Mouse (Mus musculus) forebrain, embryonic 16.5 days (tissue): ENCODE measurements at regions not wholly inside any gene's neighbourhood (a gene's known extent, or its start where the extent isn't known, plus 50 kb on each side); places are given as distances from the start of the nearest gene placed in this dataset.

ENCODE experiments used
- ATAC-seq: fragments of 200-750 bp; cut with Nextera tagmentation; 2 replicates; pipeline ENCODE4 v1.8.0; 2017; ENCODE audit warnings: mild to moderate bottlenecking, moderate library complexity
- H3K27ac ChIP-seq: fragments of 300-500 bp; sonication (generic); 2 replicates; pipeline ENCODE4 v1.5.1; 2014; ENCODE audit warnings: low read length, control low read depth
- H3K27me3 ChIP-seq: fragments of 300-500 bp; sonication (generic); replicated peaks from 2 replicates; pipeline ENCODE4 v1.6.1; 2014; ENCODE audit warnings: low read length; ENCODE audit not compliant: control insufficient read depth, insufficient read depth
- H3K36me3 ChIP-seq: fragments of 300-500 bp; sonication (generic); 2 replicates; pipeline ENCODE4 v1.6.1; 2014; ENCODE audit not compliant: control insufficient read depth, insufficient read depth
- H3K4me1 ChIP-seq: fragments of 300-500 bp; sonication (generic); replicated peaks from 2 replicates; pipeline ENCODE4 v1.6.1; 2014; ENCODE audit warnings: low read length; ENCODE audit not compliant: control insufficient read depth, insufficient read depth
- H3K4me2 ChIP-seq: fragments of 300-500 bp; sonication (generic); 2 replicates; pipeline ENCODE4 v1.6.1; 2014; ENCODE audit warnings: mild to moderate bottlenecking, low read length, control low read depth
- H3K4me3 ChIP-seq: fragments of 300-500 bp; sonication (generic); replicated peaks from 2 replicates; pipeline ENCODE4 v1.5.1; 2014; ENCODE audit warnings: mild to moderate bottlenecking, low read length, control low read depth
- H3K9ac ChIP-seq: fragments of 300-500 bp; sonication (generic); replicated peaks from 2 replicates; pipeline ENCODE4 v1.6.1; 2014; ENCODE audit warnings: low read depth, low read length, control low read depth
- H3K9me3 ChIP-seq: fragments of 300-500 bp; sonication (generic); 2 replicates; pipeline ENCODE4 v1.6.1; 2016; ENCODE audit warnings: low read length; ENCODE audit not compliant: control insufficient read depth
- WGBS: fragments of 180-500 bp; shearing (Covaris S2); extraction: QIAGEN DNeasy Blood & Tissue Kit; methylation state at CpG from one replicate; pipeline ENCODE4 v1.1.7; 2014; 5-methylcytosine and 5-hydroxymethylcytosine counted together

GRCm38 (mm10) chr8:89134581-89135484, 90.9 kb upstream of the Sall1 start:
- no peaks in the 10 kb centered on the region for H3K27me3 ChIP-seq
- ATAC-seq = peak; percentile 69
- no peak overlapping the region for H3K9ac ChIP-seq
- 39% methylated on average over 19 of the region's 19 CpGs for WGBS
- no peak overlapping the region for H3K4me3 ChIP-seq
- H3K4me1 ChIP-seq = peaks cover 20% of the 10 kb centered on the region
- peak overlapping the region; percentile 30 for H3K4me2 ChIP-seq
- H3K27ac ChIP-seq = peak overlapping the region; percentile 46
- H3K9me3 ChIP-seq = no peaks in the 10 kb centered on the region
- H3K36me3 ChIP-seq = no peaks in the 10 kb centered on the region

- Histone ChIP-seq H3K36me3 (no peaks in the 10 kb centered on the region), H3K4me1 (peaks cover 20% of the 10 kb centered on the region), H3K9ac (no peak overlapping the region), H3K27ac (no peak overlapping the region), H3K27me3 (no peaks in the 10 kb centered on the region), H3K4me2 (no peak overlapping the region), H3K9me3 (no peaks in the 10 kb centered on the region), H3K4me3 (no peak overlapping the region)
- no peak for ATAC-seq
- 40% methylated on average over 5 of the region's 5 CpGs for WGBS
Observed at GRCm38 (mm10) chr8:89134058-89134457, 90.1 kb upstream of the Sall1 start.

GRCm38 (mm10) chr8:89121051-89121450, 77.1 kb upstream of the Sall1 start:
- 91% methylated on average over 6 of the region's 6 CpGs for WGBS
- no peak overlapping the region for H3K27ac ChIP-seq
- no peak overlapping the region for H3K4me3 ChIP-seq
- H3K4me1 ChIP-seq = no peaks in the 10 kb centered on the region
- H3K9me3 ChIP-seq = no peaks in the 10 kb centered on the region
- ATAC-seq = no peak
- H3K4me2 ChIP-seq = no peak overlapping the region
- H3K9ac ChIP-seq = no peak overlapping the region
- no peaks in the 10 kb centered on the region for H3K27me3 ChIP-seq
- no peaks in the 10 kb centered on the region for H3K36me3 ChIP-seq

- Histone ChIP-seq H3K4me2 (no peak overlapping the region), H3K4me3 (no peak overlapping the region), H3K9ac (no peak overlapping the region), H3K27ac (no peak overlapping the region), H3K27me3 (no peaks in the 10 kb centered on the region), H3K36me3 (no peaks in the 10 kb centered on the region), H3K9me3 (no peaks in the 10 kb centered on the region), H3K4me1 (no peaks in the 10 kb centered on the region)
- WGBS = 72% methylated on average over 15 of the region's 15 CpGs
- ATAC-seq = no peak
Observed at GRCm38 (mm10) chr8:89107895-89108660, 64.1 kb upstream of the Sall1 start.

GRCm38 (mm10) chr8:89106346-89106745, 62.4 kb upstream of the Sall1 start:
- no peak for ATAC-seq

GRCm38 (mm10) chr8:89097396-89097795, 53.4 kb upstream of the Sall1 start:
- 92% methylated on average over 4 of the region's 4 CpGs for WGBS
- Histone ChIP-seq H3K9me3 (no peaks in the 10 kb centered on the region), H3K27ac (no peak overlapping the region), H3K4me1 (no peaks in the 10 kb centered on the region), H3K9ac (no peak overlapping the region), H3K27me3 (no peaks in the 10 kb centered on the region), H3K4me2 (no peak overlapping the region), H3K4me3 (no peak overlapping the region), H3K36me3 (no peaks in the 10 kb centered on the region)
- no peak for ATAC-seq

More at GRCm38 (mm10) chr8:89106346-89106745, 62.4 kb upstream of the Sall1 start:
- H3K4me1 ChIP-seq = no peaks in the 10 kb centered on the region
- no peak overlapping the region for H3K9ac ChIP-seq
- H3K9me3 ChIP-seq = no peaks in the 10 kb centered on the region
- H3K27me3 ChIP-seq = no peaks in the 10 kb centered on the region
- no peak overlapping the region for H3K27ac ChIP-seq
- H3K4me3 ChIP-seq = no peak overlapping the region
- 83% methylated on average over 4 of the region's 4 CpGs for WGBS
- H3K4me2 ChIP-seq = no peak overlapping the region
- H3K36me3 ChIP-seq = no peaks in the 10 kb centered on the region
